Mouse (Mus musculus): ENCODE results near the gene Klhl29.

GRCm38 (mm10) chr12:5120249-5120648, 255.2 kb downstream of the Klhl29 start:
- TF ChIP-seq MAX (IDR thresholded peaks at IDR 0.05; ENCODE audit: low read length) = no peak
- TF ChIP-seq CTCF (IDR thresholded peaks at IDR 0.05 in 2 of 3, conservative IDR thresholded peaks at IDR 0.05 in 1 of 3; ENCODE audit: control insufficient read depth in 1 of 3, insufficient read depth in 1 of 3, low read depth in 2 of 3, low read length in 3 of 3, poor library complexity in 1 of 3, severe bottlenecking in 1 of 3) = no peak
- no peak for TF ChIP-seq GATA1 (IDR thresholded peaks at IDR 0.05; ENCODE audit: low read depth, low read length)
- TF ChIP-seq MYB (IDR thresholded peaks at IDR 0.05; ENCODE audit: low read depth, low read length) = no peak
- no peak for TF ChIP-seq ZNF384 (IDR thresholded peaks at IDR 0.05; ENCODE audit: low read depth, low read length)
- no peak for TF ChIP-seq CHD2 (IDR thresholded peaks at IDR 0.05; ENCODE audit: low read length)
- no peak for TF ChIP-seq E2F4 (IDR thresholded peaks at IDR 0.05; ENCODE audit: borderline replicate concordance, low read depth, low read length)
